Mouse (Mus musculus) lung, embryonic 15.5 days (tissue): Measurements from ENCODE around the gene Shd. TPM values are rescaled to one million over a fixed set of nuclear protein-coding genes. Genes with fewer than 3 reads are reported as not detected.

Experiments used
- ATAC-seq: fragments of 200-750 bp; cut with Nextera tagmentation; 2 replicates; pipeline ENCODE4 v1.8.0; 2017; ENCODE audit warnings: moderate number of reproducible peaks, borderline replicate concordance; ENCODE audit not compliant: low FRiP score, low TSS enrichment; ENCODE audit errors: extremely low read depth
- H3K27ac ChIP-seq: fragments of 300-500 bp; sonication (generic); 2 replicates; pipeline ENCODE4 v1.5.1; 2015; ENCODE audit warnings: moderate library complexity, mild to moderate bottlenecking, inconsistent platforms
- H3K27me3 ChIP-seq: fragments of 300-500 bp; sonication (generic); 2 replicates; pipeline ENCODE4 v1.6.1; 2015; ENCODE audit warnings: inconsistent platforms
- H3K36me3 ChIP-seq: fragments of 300-500 bp; sonication (generic); 2 replicates; pipeline ENCODE4 v1.6.1; 2015; ENCODE audit warnings: inconsistent platforms
- H3K4me1 ChIP-seq: fragments of 300-500 bp; sonication (generic); 2 replicates; pipeline ENCODE4 v1.6.1; 2015; ENCODE audit warnings: inconsistent platforms
- H3K4me2 ChIP-seq: fragments of 300-500 bp; sonication (generic); 2 replicates; pipeline ENCODE4 v1.6.1; 2015; ENCODE audit warnings: inconsistent platforms, mild to moderate bottlenecking, moderate library complexity
- H3K4me3 ChIP-seq: fragments of 300-500 bp; sonication (generic); 2 replicates; pipeline ENCODE4 v1.5.1; 2015; ENCODE audit warnings: mild to moderate bottlenecking, inconsistent platforms
- H3K9ac ChIP-seq: fragments of 300-500 bp; sonication (generic); 2 replicates; pipeline ENCODE4 v1.6.1; 2015; ENCODE audit warnings: inconsistent platforms
- H3K9me3 ChIP-seq: fragments of 300-500 bp; sonication (generic); 2 replicates; pipeline ENCODE4 v1.6.1; 2016; ENCODE audit warnings: inconsistent platforms
- WGBS: fragments of 180-500 bp; shearing (Covaris S2); methylation state at CpG from one replicate; pipeline ENCODE4 v1.1.7; 2015; 5-methylcytosine and 5-hydroxymethylcytosine counted together
- polyA plus RNA-seq: library from polyadenylated mRNA; unstranded; fragments of >200 nt; fragmentation: Nextera tagmentation; extraction: Ambion mirVana; gene quantifications from 2 replicates; pipeline ENCODE4 v1.2.1, GENCODE M21; 2015

Gene Shd
- polyA plus RNA-seq, 1 experiment from 2014 or later: 6.7 TPM

DNA sequence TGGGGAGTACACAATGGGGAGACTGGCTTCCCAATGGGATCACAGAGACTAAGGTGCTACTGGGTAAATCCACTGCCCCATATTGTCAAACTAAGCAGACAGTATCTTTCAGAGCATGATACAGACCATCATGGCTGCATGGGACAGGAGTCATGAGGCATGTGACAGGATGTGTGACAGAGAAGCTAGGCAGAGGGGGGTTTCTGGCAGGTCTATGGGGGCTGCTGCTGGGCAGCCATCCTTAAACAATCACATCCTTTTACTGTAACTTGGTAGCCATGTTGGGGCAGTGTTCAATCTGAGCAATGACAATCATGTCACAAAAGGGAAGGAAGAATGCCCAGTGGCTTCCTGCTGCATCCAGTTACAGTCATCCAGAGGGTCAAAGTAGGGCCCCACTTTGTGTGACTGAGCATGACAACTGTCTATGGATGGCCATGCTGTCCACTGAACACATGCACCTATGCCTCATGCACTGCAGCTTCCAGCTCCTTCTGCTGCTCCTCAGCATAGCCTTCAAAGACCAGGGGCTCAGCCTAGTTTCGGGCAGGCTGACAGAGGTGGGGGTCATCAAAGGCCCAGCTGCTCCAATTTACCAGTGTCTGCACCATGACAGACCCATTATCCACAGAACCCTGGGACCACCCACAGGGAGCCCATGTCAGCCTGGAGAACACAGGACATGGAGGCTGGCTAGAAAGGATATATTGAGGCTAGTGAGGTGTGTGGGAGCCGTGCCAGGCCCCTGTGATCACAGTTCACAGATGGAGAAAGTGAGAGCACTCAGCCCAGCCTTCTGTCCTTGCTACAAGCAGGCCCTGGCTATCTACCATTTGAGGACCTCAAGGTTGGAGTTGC is 52.1 kb downstream of the Shd start:
- Histone ChIP-seq H3K4me3 (no peak overlapping the region), H3K9ac (no peak overlapping the region), H3K4me1 (peaks cover 3% of the 10 kb centered on the region; the same call in 1 of the 2 replicates), H3K4me2 (no peak overlapping the region), H3K36me3 (peaks cover 27% of the 10 kb centered on the region), H3K27ac (no peak overlapping the region), H3K27me3 (no peaks in the 10 kb centered on the region), H3K9me3 (no peaks in the 10 kb centered on the region)
- 77% methylated on average over 2 of the region's 2 CpGs for WGBS
- no peak for ATAC-seq

DNA sequence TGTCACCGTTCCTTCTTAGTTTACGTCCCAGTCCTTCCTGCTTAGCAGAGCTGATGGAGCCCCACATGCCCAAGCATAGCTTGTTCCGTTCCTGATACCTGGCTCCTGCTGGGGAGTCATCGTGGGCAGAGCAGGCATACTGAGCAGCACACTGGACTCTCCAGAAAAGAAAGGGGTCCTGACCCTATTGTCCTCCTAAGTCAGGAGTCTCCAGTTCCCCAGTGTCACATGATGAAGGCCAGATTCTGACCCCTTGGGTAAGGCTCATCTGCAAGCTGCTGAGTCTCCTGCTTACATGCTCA is 52.7 kb downstream of the Shd start:
- 89% methylated on average over 4 of the region's 4 CpGs for WGBS
- peaks cover 26% of the 10 kb centered on the region for H3K36me3 ChIP-seq
- H3K4me2 ChIP-seq: no peak overlapping the region
- no peak overlapping the region for H3K4me3 ChIP-seq
- H3K27ac ChIP-seq: no peak overlapping the region
- H3K9ac ChIP-seq: no peak overlapping the region
- H3K9me3 ChIP-seq: no peaks in the 10 kb centered on the region
- no peaks in the 10 kb centered on the region for H3K27me3 ChIP-seq
- no peak for ATAC-seq
- peaks cover 3% of the 10 kb centered on the region; the same call in 1 of the 2 replicates for H3K4me1 ChIP-seq

DNA sequence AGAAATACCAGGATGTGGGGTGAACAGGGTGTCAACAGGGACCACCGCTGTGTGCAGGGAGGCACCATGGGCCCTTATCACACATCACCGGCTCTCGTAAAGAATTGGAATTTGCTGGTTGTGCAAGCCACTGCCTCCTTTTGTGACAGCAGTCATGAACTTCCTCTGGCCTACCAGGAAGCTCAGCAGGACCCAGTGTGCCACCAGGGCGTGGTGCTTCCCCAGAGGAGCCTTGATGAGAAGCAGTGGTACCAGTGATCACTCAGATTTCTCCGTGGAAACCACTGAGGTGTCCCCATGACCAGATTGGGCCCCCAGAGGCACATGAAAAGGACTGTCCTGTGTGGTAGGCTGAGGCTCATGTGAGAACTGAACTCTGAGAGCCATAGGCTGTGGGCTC is 53.1 kb downstream of the Shd start:
- Histone ChIP-seq H3K4me3 (no peak overlapping the region), H3K4me2 (no peak overlapping the region), H3K9me3 (no peaks in the 10 kb centered on the region), H3K27ac (no peak overlapping the region), H3K27me3 (no peaks in the 10 kb centered on the region), H3K36me3 (peaks cover 21% of the 10 kb centered on the region), H3K4me1 (peaks cover 3% of the 10 kb centered on the region; the same call in 1 of the 2 replicates), H3K9ac (no peak overlapping the region)
- no peak for ATAC-seq
- 77% methylated on average over 5 of the region's 5 CpGs for WGBS

DNA sequence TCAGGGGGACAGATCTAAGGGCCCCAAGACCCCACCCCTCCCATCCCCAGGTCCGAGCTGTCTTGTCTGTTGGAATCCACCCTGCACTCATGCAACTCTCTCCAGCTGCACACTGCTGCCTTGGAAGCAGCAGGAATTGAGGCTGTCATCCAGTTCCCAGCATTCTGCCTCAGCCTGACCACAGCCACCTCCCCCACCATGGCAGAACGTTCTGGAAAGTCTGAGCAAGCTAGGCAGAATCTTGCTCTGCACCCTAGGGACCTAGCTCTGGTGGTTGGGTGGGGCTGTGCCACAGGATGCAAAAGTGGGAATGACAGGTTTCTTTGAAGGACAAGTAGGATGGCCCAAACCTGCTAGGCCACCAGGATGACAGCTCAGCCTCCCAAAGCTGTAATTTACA is 54.2 kb downstream of the Shd start:
- no peak overlapping the region for H3K27ac ChIP-seq
- WGBS: 76% methylated on average over 2 of the region's 2 CpGs
- no peak overlapping the region for H3K9ac ChIP-seq
- no peak for ATAC-seq
- H3K36me3 ChIP-seq: peaks cover 11% of the 10 kb centered on the region; the same call in 1 of the 2 replicates
- H3K4me1 ChIP-seq: peaks cover 3% of the 10 kb centered on the region; the same call in 1 of the 2 replicates
- no peaks in the 10 kb centered on the region for H3K9me3 ChIP-seq
- H3K4me2 ChIP-seq: no peak overlapping the region
- no peak overlapping the region for H3K4me3 ChIP-seq
- H3K27me3 ChIP-seq: no peaks in the 10 kb centered on the region

DNA sequence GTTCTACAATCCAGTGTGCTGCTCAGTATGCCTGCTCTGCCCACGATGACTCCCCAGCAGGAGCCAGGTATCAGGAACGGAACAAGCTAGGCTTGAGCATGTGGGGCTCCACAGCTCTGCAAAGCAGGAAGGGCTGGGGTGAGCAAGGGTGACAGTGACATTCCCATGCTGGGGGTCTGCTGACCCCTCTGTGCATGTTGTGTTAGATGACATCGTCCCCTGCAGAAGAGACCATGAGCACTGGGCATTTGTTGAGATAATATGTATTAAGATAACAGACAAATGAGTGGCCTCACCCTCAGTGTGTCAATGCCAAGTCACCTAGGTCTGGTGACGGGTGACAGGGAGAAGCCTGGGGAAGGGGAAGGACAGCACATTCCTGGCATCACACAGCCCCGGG is 54.7 kb downstream of the Shd start:
- Histone ChIP-seq H3K27ac (no peak overlapping the region), H3K9me3 (no peaks in the 10 kb centered on the region), H3K4me3 (no peak overlapping the region), H3K4me2 (no peak overlapping the region), H3K36me3 (0 out of 2 replicates have a peak, but pooled peaks cover 9% of the 10 kb centered on the region), H3K4me1 (peaks cover 3% of the 10 kb centered on the region; the same call in 1 of the 2 replicates), H3K9ac (no peak overlapping the region), H3K27me3 (no peaks in the 10 kb centered on the region)
- 60% methylated on average over 5 of the region's 5 CpGs for WGBS
- ATAC-seq: no peak

Other genes starting within 250 kb of the Shd start
- gene Adgre4, start 220.5 kb upstream of the Shd start, polyA plus RNA-seq: 0.19 and 0.27 TPM in 2 replicates
- gene Zfp119a, start 91.5 kb upstream of the Shd start, polyA plus RNA-seq: 8.5 and 9.1 TPM in 2 replicates
- 12.2 and 13.4 TPM in 2 replicates for gene Zfp959, start 78.4 kb upstream of the Shd start, polyA plus RNA-seq
- gene Zfp119b, start 21.0 kb upstream of the Shd start, polyA plus RNA-seq: 6.7 and 6.8 TPM in 2 replicates
- gene Ebi3, start 17.8 kb upstream of the Shd start, polyA plus RNA-seq: 1.4 and 2.1 TPM in 2 replicates
- 26.4 and 28.3 TPM in 2 replicates for gene Yju2, start 11.4 kb upstream of the Shd start, polyA plus RNA-seq
- gene Fsd1, start 16.0 kb downstream of the Shd start, polyA plus RNA-seq: 7.7 and 8.1 TPM in 2 replicates
- 17.4 and 18.3 TPM in 2 replicates for gene Stap2, start 35.1 kb downstream of the Shd start, polyA plus RNA-seq
- 103 and 116 TPM in 2 replicates for gene Mpnd, start 35.2 kb downstream of the Shd start, polyA plus RNA-seq
- gene Sh3gl1, start 66.2 kb downstream of the Shd start, polyA plus RNA-seq: 169 and 174 TPM in 2 replicates
- 31.4 and 32.4 TPM in 2 replicates for gene Chaf1a, start 70.0 kb downstream of the Shd start, polyA plus RNA-seq
- 37.5 and 41.3 TPM in 2 replicates for gene Ubxn6, start 104.6 kb downstream of the Shd start, polyA plus RNA-seq
- gene Hdgfl2, start 109.2 kb downstream of the Shd start, polyA plus RNA-seq: 111 and 119 TPM in 2 replicates
- 0.10 and 0.19 TPM in 2 replicates for gene Plin4, start 139.3 kb downstream of the Shd start, polyA plus RNA-seq
- 0.95 and 1.2 TPM in 2 replicates for gene Plin5, start 147.1 kb downstream of the Shd start, polyA plus RNA-seq
- gene Lrg1, start 151.5 kb downstream of the Shd start, polyA plus RNA-seq: 0.55 TPM in 2 replicates
- 2.1 TPM in 2 replicates for gene Sema6b, start 169.9 kb downstream of the Shd start, polyA plus RNA-seq
- 15.3 and 18.3 TPM in 2 replicates for gene Tnfaip8l1, start 192.0 kb downstream of the Shd start, polyA plus RNA-seq
- gene Mydgf, start 213.5 kb downstream of the Shd start, polyA plus RNA-seq: 103 TPM in 2 replicates
- 37.1 and 37.6 TPM in 2 replicates for gene Dpp9, start 248.4 kb downstream of the Shd start, polyA plus RNA-seq